Mouse (Mus musculus): ENCODE results near the gene A830018L16Rik. TPM values are rescaled to one million over a fixed set of nuclear protein-coding genes. Genes with fewer than 3 reads are reported as not detected.

The A830018L16Rik gene
- total and polyA plus RNA-seq, 3 experiments: not detected

DNA sequence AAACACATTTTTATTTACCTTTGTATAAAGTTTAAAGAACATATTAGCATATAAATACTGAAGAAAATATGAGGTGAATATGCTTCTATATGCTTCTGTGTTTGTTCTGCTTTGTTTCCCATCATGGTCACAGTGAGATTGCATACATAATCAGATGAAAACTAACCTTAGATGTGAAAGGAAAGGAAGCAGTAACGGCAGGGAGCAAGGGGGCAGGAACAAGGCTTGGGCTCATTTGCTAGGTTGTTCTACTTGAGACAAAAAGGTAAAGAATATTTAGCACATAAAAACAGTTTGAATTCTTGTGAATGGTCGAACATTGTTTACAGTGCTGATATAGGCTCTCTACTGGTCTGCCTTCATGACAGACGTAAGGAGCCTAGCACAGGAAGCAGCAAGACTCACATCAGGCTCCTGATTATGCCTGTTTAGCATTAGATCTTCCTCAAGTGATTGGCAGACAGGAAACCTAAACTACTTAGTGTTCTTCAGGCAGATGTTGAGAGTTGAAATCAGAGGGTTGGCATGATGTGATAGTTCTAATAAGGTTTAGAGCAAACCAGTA, 244.2 kb downstream of the A830018L16Rik start:
- H3K9ac ChIP-seq (ENCODE audit: control insufficient read depth, low read depth, low read length, poor library complexity, severe bottlenecking): no peak overlapping the region
- H3K27me3 ChIP-seq (ENCODE audit: control insufficient read depth in 1 of 2, insufficient read depth in 2 of 2, low read length in 2 of 2): no peaks in the 10 kb centered on the region
- DNase-seq (ENCODE audit: low read depth, low spot score): no peak
- no peaks in the 10 kb centered on the region for H3K36me3 ChIP-seq (ENCODE audit: control insufficient read depth in 1 of 2, insufficient read depth in 2 of 2, low read length in 2 of 2)
- H3K79me2 ChIP-seq (ENCODE audit: control insufficient read depth, insufficient read depth, low read length, poor library complexity): no peaks in the 10 kb centered on the region
- TF ChIP-seq ZKSCAN1 (IDR thresholded peaks at IDR 0.05; ENCODE audit: low read depth, low read length): no peak
- no peak for TF ChIP-seq RAD21 (IDR thresholded peaks at IDR 0.05; ENCODE audit: low read depth, low read length)
- no peak for TF ChIP-seq NELFE (IDR thresholded peaks at IDR 0.05; ENCODE audit: low read depth, low read length)
- TF ChIP-seq USF1 (IDR thresholded peaks at IDR 0.05; ENCODE audit: low read depth, low read length): no peak
- no peak for TF ChIP-seq POLR2A (IDR thresholded peaks at IDR 0.05; ENCODE audit: control insufficient read depth in 1 of 2, insufficient read depth in 1 of 2, low read depth in 1 of 2, low read length in 2 of 2, poor library complexity in 1 of 2)
- H3K9me3 ChIP-seq (replicated peaks; ENCODE audit: insufficient read depth, low read length): no peaks in the 10 kb centered on the region
- H3K4me3 ChIP-seq (ENCODE audit: control insufficient read depth in 1 of 2, insufficient read depth in 1 of 2, low read depth in 2 of 2, low read length in 2 of 2): no peak overlapping the region
- H3K27ac ChIP-seq (ENCODE audit: control insufficient read depth, low read depth, low read length): no peak overlapping the region
- H3K4me1 ChIP-seq (ENCODE audit: control insufficient read depth in 1 of 2, insufficient read depth in 2 of 2, low read length in 2 of 2): no peaks in the 10 kb centered on the region

DNA sequence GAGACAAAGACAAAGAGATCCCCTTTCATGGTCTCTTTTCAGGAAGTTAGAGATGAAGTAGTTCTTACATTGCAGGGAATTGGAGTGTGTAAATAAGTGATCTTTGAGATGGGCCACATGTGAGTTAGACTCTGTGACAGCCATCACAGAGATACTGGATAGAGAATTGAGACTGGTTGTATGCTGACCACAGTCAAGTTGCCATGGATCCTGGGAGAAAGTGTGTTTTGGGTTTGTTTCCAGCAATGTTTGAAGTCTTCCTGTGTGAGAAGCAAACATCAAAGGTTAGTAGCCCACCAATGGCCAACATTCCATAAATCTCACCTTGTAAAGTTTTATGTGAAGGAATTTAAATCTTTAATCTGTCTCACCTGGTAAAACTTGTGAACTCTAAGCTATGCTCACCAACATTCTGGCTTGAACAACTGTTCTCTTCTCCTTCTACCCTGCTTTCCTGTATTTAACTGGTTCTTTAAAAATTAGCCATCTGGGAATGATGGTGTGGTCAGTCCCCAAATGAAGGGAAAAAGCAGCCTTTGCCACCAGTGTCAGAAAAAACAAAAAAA, 330.9 kb downstream of the A830018L16Rik start:
- H3K27ac ChIP-seq (ENCODE audit: control insufficient read depth, low read depth, low read length): no peak overlapping the region
- no peaks in the 10 kb centered on the region for H3K79me2 ChIP-seq (ENCODE audit: control insufficient read depth, insufficient read depth, low read length, poor library complexity)
- no peak overlapping the region for H3K4me3 ChIP-seq (ENCODE audit: control insufficient read depth in 1 of 2, insufficient read depth in 1 of 2, low read depth in 2 of 2, low read length in 2 of 2)
- TF ChIP-seq HCFC1 (IDR thresholded peaks at IDR 0.05; ENCODE audit: low read depth, low read length) (no peak), ZMIZ1 (IDR thresholded peaks at IDR 0.05; ENCODE audit: low read depth, low read length) (no peak), MYC (IDR thresholded peaks at IDR 0.05; ENCODE audit: low read depth, low read length) (no peak), GABPA (IDR thresholded peaks at IDR 0.05; ENCODE audit: low read depth, low read length) (no peak)
- no peak for DNase-seq (ENCODE audit: low read depth, low spot score)
- no peaks in the 10 kb centered on the region for H3K27me3 ChIP-seq (ENCODE audit: control insufficient read depth in 1 of 2, insufficient read depth in 2 of 2, low read length in 2 of 2)
- no peak overlapping the region for H3K9ac ChIP-seq (ENCODE audit: control insufficient read depth, low read depth, low read length, poor library complexity, severe bottlenecking)
- no peaks in the 10 kb centered on the region for H3K9me3 ChIP-seq (replicated peaks; ENCODE audit: insufficient read depth, low read length)
- no peaks in the 10 kb centered on the region for H3K36me3 ChIP-seq (ENCODE audit: control insufficient read depth in 1 of 2, insufficient read depth in 2 of 2, low read length in 2 of 2)
- no peaks in the 10 kb centered on the region for H3K4me1 ChIP-seq (ENCODE audit: control insufficient read depth in 1 of 2, insufficient read depth in 2 of 2, low read length in 2 of 2)

DNA sequence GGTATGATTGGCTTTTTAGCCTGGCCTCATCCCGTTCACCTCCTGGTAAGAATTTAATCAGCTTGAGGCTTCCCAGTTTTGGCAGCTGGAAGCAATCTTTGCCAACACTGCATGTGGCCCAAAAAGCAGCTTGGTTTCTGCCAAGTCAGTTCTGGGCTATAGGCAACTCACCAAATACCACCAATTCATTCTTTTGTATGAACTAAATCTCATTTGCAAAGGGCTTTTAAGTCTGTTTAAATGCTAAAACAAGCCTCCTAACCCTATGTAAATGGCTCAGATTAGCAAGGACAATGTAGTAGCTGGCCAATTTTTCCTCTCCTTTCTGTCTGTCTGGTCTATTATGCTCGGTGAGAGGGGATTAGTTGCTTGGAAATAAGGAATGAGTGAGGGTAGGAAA, 334.5 kb downstream of the A830018L16Rik start:
- Histone ChIP-seq H3K27me3 (ENCODE audit: control insufficient read depth in 1 of 2, insufficient read depth in 2 of 2, low read length in 2 of 2) (no peaks in the 10 kb centered on the region), H3K4me3 (ENCODE audit: control insufficient read depth in 1 of 2, insufficient read depth in 1 of 2, low read depth in 2 of 2, low read length in 2 of 2) (no peak overlapping the region), H3K9ac (ENCODE audit: control insufficient read depth, low read depth, low read length, poor library complexity, severe bottlenecking) (no peak overlapping the region), H3K79me2 (ENCODE audit: control insufficient read depth, insufficient read depth, low read length, poor library complexity) (no peaks in the 10 kb centered on the region), H3K9me3 (replicated peaks; ENCODE audit: insufficient read depth, low read length) (no peaks in the 10 kb centered on the region), H3K36me3 (ENCODE audit: control insufficient read depth in 1 of 2, insufficient read depth in 2 of 2, low read length in 2 of 2) (no peaks in the 10 kb centered on the region), H3K27ac (ENCODE audit: control insufficient read depth, low read depth, low read length) (no peak overlapping the region), H3K4me1 (ENCODE audit: control insufficient read depth in 1 of 2, insufficient read depth in 2 of 2, low read length in 2 of 2) (no peaks in the 10 kb centered on the region)
- no peak for DNase-seq (ENCODE audit: low read depth, low spot score)
- TF ChIP-seq SIN3A (IDR thresholded peaks at IDR 0.05; ENCODE audit: low read length): no peak
- no peak for TF ChIP-seq HCFC1 (IDR thresholded peaks at IDR 0.05; ENCODE audit: low read depth, low read length)
- TF ChIP-seq MXI1 (IDR thresholded peaks at IDR 0.05; ENCODE audit: low read depth, low read length): no peak
- TF ChIP-seq ZKSCAN1 (IDR thresholded peaks at IDR 0.05; ENCODE audit: low read depth, low read length): no peak
- TF ChIP-seq CHD2 (IDR thresholded peaks at IDR 0.05; ENCODE audit: low read length): no peak
- TF ChIP-seq ZNF384 (IDR thresholded peaks at IDR 0.05; ENCODE audit: low read depth, low read length): no peak
- no peak for TF ChIP-seq JUND (IDR thresholded peaks at IDR 0.05; ENCODE audit: low read depth, low read length)
- TF ChIP-seq CTCF (IDR thresholded peaks at IDR 0.05 in 2 of 3, conservative IDR thresholded peaks at IDR 0.05 in 1 of 3; ENCODE audit: control insufficient read depth in 1 of 3, insufficient read depth in 1 of 3, low read depth in 2 of 3, low read length in 3 of 3, poor library complexity in 1 of 3, severe bottlenecking in 1 of 3): no peak
- no peak for TF ChIP-seq ZC3H11A (IDR thresholded peaks at IDR 0.05; ENCODE audit: low read depth, low read length)
- no peak for TF ChIP-seq CHD1 (IDR thresholded peaks at IDR 0.05; ENCODE audit: low read depth, low read length)
- TF ChIP-seq ZMIZ1 (IDR thresholded peaks at IDR 0.05; ENCODE audit: low read depth, low read length): no peak
